Mouse (Mus musculus) liver, postnatal 0 days (tissue): ENCODE measurements at regions not wholly inside any gene's neighbourhood (a gene's known extent, or its start where the extent isn't known, plus 50 kb on each side); places are given as distances from the start of the nearest gene placed in this dataset.

Source experiments
- ATAC-seq: fragments of 200-750 bp; cut with Nextera tagmentation; 2 replicates; pipeline ENCODE4 v1.8.0; 2017; ENCODE audit warnings: mild to moderate bottlenecking, moderate library complexity
- DNase-seq: peaks from one replicate; pipeline ENCODE4 v3.0.0-alpha.2; 2016
- H3K27ac ChIP-seq: fragments of 300-500 bp; sonication (generic); 2 replicates; pipeline ENCODE4 v1.5.1; 2014; ENCODE audit warnings: antibody characterized with exemption, moderate library complexity, mild to moderate bottlenecking, low read depth
- H3K27me3 ChIP-seq: fragments of 300-500 bp; sonication (generic); 2 replicates; pipeline ENCODE4 v1.6.1; 2014; ENCODE audit warnings: low read length, control low read depth, mixed read lengths; ENCODE audit not compliant: insufficient read depth
- H3K36me3 ChIP-seq: fragments of 300-500 bp; sonication (generic); replicated peaks from 2 replicates; pipeline ENCODE4 v1.6.1; 2014; ENCODE audit warnings: mild to moderate bottlenecking, control low read depth, low read length, moderate library complexity, mixed read lengths; ENCODE audit not compliant: insufficient read depth
- H3K4me1 ChIP-seq: fragments of 300-500 bp; sonication (generic); 2 replicates; pipeline ENCODE4 v1.6.1; 2014; ENCODE audit warnings: antibody characterized with exemption, mild to moderate bottlenecking, control low read depth; ENCODE audit not compliant: insufficient read depth
- H3K4me2 ChIP-seq: fragments of 300-500 bp; sonication (generic); 2 replicates; pipeline ENCODE4 v1.6.1; 2014; ENCODE audit warnings: low read depth, mild to moderate bottlenecking, low read length, moderate library complexity, mixed read lengths
- H3K4me3 ChIP-seq: fragments of 300-500 bp; sonication (generic); 2 replicates; pipeline ENCODE4 v1.5.1; 2014; ENCODE audit warnings: low read depth, low read length
- H3K9ac ChIP-seq: fragments of 300-500 bp; sonication (generic); replicated peaks from 2 replicates; pipeline ENCODE4 v1.6.1; 2014; ENCODE audit warnings: mild to moderate bottlenecking, moderate library complexity
- H3K9me3 ChIP-seq: fragments of 300-500 bp; sonication (generic); 2 replicates; pipeline ENCODE4 v1.6.1; 2016; ENCODE audit warnings: mild to moderate bottlenecking, control low read depth, low read length, mixed read lengths
- CTCF ChIP-seq: sonication (generic); IDR thresholded peaks from 2 replicates; pipeline ENCODE4 v1.5.1; 2016; ENCODE audit warnings: antibody characterized with exemption, low read depth
- EP300 ChIP-seq: IDR thresholded peaks from 2 replicates; pipeline ENCODE4 v1.6.1; 2016; ENCODE audit warnings: antibody characterized with exemption, low read depth, mild to moderate bottlenecking
- WGBS: fragments of 180-500 bp; shearing (Covaris S2); extraction: QIAGEN DNeasy Blood & Tissue Kit; methylation state at CpG from one replicate; pipeline ENCODE4 v1.1.7; 2014; ENCODE audit not compliant: insufficient replicate concordance; 5-methylcytosine and 5-hydroxymethylcytosine counted together

DNA sequence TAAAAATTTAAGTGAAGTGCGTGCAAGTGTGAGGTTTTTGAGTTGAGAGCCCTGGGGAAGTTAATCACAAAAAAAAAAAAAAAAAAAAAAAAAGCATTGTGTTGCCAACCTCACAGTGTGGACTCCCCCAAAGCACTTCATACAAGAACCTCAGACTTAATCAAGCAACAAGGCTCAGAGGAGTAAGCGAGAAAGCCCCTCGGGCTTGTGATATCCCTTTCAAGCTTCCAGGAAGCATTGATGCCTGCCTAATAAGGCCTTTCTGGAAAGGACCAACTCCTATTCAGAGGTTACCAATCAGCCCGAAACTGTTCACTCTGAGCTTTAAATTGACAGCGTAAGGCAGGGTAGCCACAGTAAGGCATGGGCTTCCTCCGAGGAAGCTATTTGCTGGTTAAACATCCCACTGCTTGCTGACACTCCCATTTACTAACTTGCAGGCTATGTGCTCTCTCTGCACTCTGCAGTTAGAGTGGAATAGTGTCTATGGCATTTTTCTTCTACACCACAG, 411.6 kb downstream of the Gbe1 start:
- no peak for ATAC-seq
- no peak overlapping the region for H3K4me2 ChIP-seq
- no peaks in the 10 kb centered on the region for H3K9me3 ChIP-seq
- H3K36me3 ChIP-seq = no peaks in the 10 kb centered on the region
- H3K27ac ChIP-seq = no peak overlapping the region
- no peak overlapping the region for H3K4me3 ChIP-seq
- no peaks in the 10 kb centered on the region for H3K27me3 ChIP-seq
- TF ChIP-seq CTCF (no peak), EP300 (no peak)
- no peak overlapping the region for H3K9ac ChIP-seq
- WGBS = 26% methylated on average over 6 of the region's 6 CpGs
- DNase-seq = no peak
- H3K4me1 ChIP-seq = no peaks in the 10 kb centered on the region

DNA sequence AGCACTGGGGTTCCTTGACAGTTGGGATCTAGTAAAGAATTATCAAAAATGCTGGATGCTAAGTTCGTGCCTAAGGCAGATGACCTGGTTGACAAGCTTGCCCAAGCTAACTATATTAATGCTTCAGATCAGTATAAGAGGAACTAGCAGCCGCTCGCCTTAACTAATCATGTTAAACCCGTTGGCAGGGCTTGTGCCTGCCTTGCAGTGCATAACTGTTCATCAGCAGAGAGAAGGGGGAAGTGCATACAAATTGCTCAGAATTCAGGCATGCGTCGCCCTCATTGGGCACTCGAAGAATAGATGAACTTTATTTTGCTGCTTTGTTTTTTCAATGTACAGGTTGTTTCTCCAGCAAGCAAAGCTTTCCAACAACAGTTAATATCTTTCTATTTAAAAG, 419.3 kb downstream of the Gbe1 start:
- no peak overlapping the region for H3K27ac ChIP-seq
- WGBS = 66% methylated on average over 7 of the region's 7 CpGs
- ATAC-seq = no peak

DNA sequence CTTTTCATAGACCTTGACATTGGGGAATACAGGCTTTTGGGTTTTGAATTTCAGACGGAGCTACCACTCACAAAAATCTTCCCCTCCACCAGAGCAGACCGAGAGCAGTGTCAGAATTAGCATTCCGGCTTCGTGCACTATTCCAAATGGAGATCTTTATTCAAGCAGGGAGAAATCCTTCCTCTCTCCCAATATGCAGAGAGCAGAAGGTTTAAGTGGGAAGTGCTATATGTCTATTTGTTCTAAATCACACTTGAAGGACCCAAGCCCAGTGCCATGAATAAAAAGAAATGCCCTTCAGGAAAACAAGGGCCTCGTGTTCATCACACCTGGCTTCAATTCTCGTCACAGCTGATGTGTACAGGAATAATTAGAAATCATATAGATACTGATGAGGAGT, 426.3 kb downstream of the Gbe1 start:
- ATAC-seq (no peak), DNase-seq (no peak)
- no peak for TF ChIP-seq CTCF
- no peak for TF ChIP-seq EP300
- Histone ChIP-seq H3K9ac (no peak overlapping the region), H3K27ac (no peak overlapping the region), H3K36me3 (no peaks in the 10 kb centered on the region), H3K4me2 (no peak overlapping the region), H3K27me3 (no peaks in the 10 kb centered on the region), H3K9me3 (no peaks in the 10 kb centered on the region), H3K4me1 (no peaks in the 10 kb centered on the region), H3K4me3 (no peak overlapping the region)
- 68% methylated on average over 6 of the region's 6 CpGs for WGBS

More for the DNA sequence above, 419.3 kb downstream of the Gbe1 start:
- H3K4me2 ChIP-seq = no peak overlapping the region
- no peak for DNase-seq
- H3K36me3 ChIP-seq = no peaks in the 10 kb centered on the region
- no peaks in the 10 kb centered on the region for H3K27me3 ChIP-seq
- H3K9me3 ChIP-seq = no peaks in the 10 kb centered on the region
- no peaks in the 10 kb centered on the region for H3K4me1 ChIP-seq
- no peak overlapping the region for H3K9ac ChIP-seq
- no peak overlapping the region for H3K4me3 ChIP-seq
- no peak for TF ChIP-seq EP300
- TF ChIP-seq CTCF = no peak

DNA sequence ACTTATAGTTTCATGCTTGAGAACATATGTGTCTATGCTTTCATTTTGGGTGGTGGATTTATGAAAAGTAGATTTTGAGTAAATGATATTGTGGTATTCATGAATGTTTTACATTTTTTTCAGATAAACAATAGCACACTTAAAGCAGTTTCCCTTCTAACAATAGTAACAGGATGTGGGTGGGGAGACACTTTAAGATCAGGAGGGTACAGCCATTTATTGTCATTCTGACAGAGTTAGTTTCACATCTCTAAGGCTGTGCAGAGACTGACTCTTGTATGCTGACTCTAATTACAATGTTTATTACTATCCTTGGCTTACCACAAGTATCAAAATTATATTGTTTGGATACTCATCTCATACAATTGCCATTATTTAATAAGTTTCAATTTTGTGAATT, 440.5 kb downstream of the Gbe1 start:
- H3K4me1 ChIP-seq = no peaks in the 10 kb centered on the region
- DNase-seq (no peak), ATAC-seq (no peak)
- H3K27ac ChIP-seq = no peak overlapping the region
- no peak for TF ChIP-seq EP300
- H3K4me2 ChIP-seq = no peak overlapping the region
- no peaks in the 10 kb centered on the region for H3K9me3 ChIP-seq
- H3K4me3 ChIP-seq = no peak overlapping the region
- no peaks in the 10 kb centered on the region for H3K27me3 ChIP-seq
- H3K36me3 ChIP-seq = no peaks in the 10 kb centered on the region
- no peak overlapping the region for H3K9ac ChIP-seq

DNA sequence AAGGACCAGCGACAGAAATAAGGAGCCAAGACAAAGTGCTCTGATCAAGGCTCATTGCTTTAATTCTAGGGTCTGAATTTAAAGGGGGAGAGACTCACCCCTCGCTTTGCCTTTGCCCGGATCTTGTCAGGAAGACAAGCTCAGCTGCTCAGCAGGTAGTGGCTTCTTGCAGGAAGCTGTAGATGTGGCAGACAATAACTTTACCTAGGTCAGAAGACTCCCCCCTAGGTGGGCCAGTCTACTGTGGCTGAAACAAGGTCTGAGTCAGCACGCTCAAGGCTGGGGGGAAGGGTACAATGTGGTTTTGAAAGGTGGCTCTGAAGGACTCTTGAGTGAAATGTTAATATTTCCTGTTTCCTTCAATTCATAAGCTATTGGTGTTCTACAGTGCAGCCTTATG, 484.3 kb downstream of the Gbe1 start:
- 48% methylated on average over 4 of the region's 4 CpGs for WGBS
- no peak for DNase-seq
- TF ChIP-seq EP300 = no peak
- TF ChIP-seq CTCF = no peak
- Histone ChIP-seq H3K27me3 (no peaks in the 10 kb centered on the region), H3K4me2 (no peak overlapping the region), H3K36me3 (no peaks in the 10 kb centered on the region), H3K9me3 (no peaks in the 10 kb centered on the region), H3K4me3 (no peak overlapping the region), H3K9ac (no peak overlapping the region), H3K4me1 (no peaks in the 10 kb centered on the region), H3K27ac (no peak overlapping the region)
- ATAC-seq = no peak

DNA sequence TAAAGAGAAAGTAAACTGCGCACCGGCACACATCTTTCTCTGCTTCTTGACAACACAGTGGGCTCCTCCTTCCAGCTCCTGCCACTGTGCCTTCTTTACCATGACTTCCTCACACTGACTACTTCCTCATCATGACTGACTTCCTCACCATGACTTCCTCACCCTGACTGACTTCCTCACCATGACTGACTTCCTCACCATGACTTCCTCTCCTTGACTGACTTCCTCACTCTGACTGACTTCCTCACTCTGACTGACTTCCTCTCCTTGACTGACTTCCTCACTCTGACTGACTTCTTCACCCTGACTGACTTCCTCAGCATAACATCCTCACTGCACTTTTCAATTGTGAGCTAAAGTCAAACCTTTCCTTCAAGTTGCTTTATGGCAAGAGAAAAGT, 489.8 kb downstream of the Gbe1 start:
- no peaks in the 10 kb centered on the region for H3K9me3 ChIP-seq
- H3K4me2 ChIP-seq = no peak overlapping the region
- DNase-seq (no peak), ATAC-seq (peak; percentile 49)
- H3K9ac ChIP-seq = no peak overlapping the region
- H3K4me3 ChIP-seq = no peak overlapping the region
- no peak for TF ChIP-seq EP300
- no peak for TF ChIP-seq CTCF
- H3K4me1 ChIP-seq = no peaks in the 10 kb centered on the region
- H3K36me3 ChIP-seq = no peaks in the 10 kb centered on the region
- H3K27ac ChIP-seq = no peak overlapping the region
- no peaks in the 10 kb centered on the region for H3K27me3 ChIP-seq
- 71% methylated on average over 2 of the region's 2 CpGs for WGBS

DNA sequence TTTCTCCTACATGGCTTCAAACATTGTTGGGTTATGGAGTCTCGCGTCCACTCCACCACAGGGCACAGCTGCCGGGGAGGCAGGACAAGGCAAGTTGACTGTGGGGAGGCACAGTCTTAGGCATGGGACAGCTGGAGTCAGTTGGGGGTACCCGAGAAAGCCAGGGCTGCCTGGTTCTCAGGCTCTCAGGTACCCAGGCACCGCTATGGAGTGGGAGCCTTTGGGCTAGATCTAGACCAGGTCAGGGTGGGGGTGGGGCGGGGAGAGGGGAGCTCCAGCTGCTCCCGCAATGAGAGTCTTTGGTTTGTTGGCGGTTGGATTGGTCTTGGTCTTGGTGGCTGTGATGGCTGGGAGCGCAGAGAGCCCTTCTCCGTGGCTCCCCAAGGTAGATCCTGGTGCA, 512.2 kb downstream of the Gbe1 start:
- no peak overlapping the region for H3K4me2 ChIP-seq
- no peaks in the 10 kb centered on the region for H3K36me3 ChIP-seq
- WGBS = 74% methylated on average over 10 of the region's 10 CpGs
- no peak overlapping the region for H3K4me3 ChIP-seq
- H3K27ac ChIP-seq = no peak overlapping the region
- H3K27me3 ChIP-seq = no peaks in the 10 kb centered on the region
- no peak for ATAC-seq
- no peaks in the 10 kb centered on the region for H3K9me3 ChIP-seq
- TF ChIP-seq CTCF = no peak
- TF ChIP-seq EP300 = no peak
- no peak for DNase-seq
- no peaks in the 10 kb centered on the region for H3K4me1 ChIP-seq
- no peak overlapping the region for H3K9ac ChIP-seq
